Mouse (Mus musculus): ENCODE results near the gene Mrps15.
"Not testable (repeated sequence)": the region's sequence is repeated elsewhere in the genome, so short reads cannot be mapped to it uniquely, and the experiment has no call there.

Gene Mrps15

GRCm38 (mm10) chr4:126079266-126079665 is 32.5 kb downstream of the Mrps15 start:
- DNase-seq: no peak

GRCm38 (mm10) chr4:126081601-126082000 is 34.9 kb downstream of the Mrps15 start:
- DNase-seq: no peak

GRCm38 (mm10) chr4:126083021-126083420 is 36.3 kb downstream of the Mrps15 start:
- DNase-seq: no peak

- no peak for DNase-seq
Measured at GRCm38 (mm10) chr4:126084382-126084781, 37.7 kb downstream of the Mrps15 start.

- peak; percentile 55 to 68 for DNase-seq
Measured at GRCm38 (mm10) chr4:126085996-126086576, 39.4 kb downstream of the Mrps15 start.

- peak; percentile 33 to 66 for DNase-seq
Measured at GRCm38 (mm10) chr4:126090101-126090847, 43.5 kb downstream of the Mrps15 start.

GRCm38 (mm10) chr4:126090848-126091124 is 44.1 kb downstream of the Mrps15 start:
- DNase-seq: no peak

GRCm38 (mm10) chr4:126091873-126092272 is 45.1 kb downstream of the Mrps15 start:
- no peak for DNase-seq

- DNase-seq: not testable (repeated sequence)
Measured at GRCm38 (mm10) chr4:126095622-126096430, 49.1 kb downstream of the Mrps15 start.

GRCm38 (mm10) chr4:126096464-126097111 is 49.9 kb downstream of the Mrps15 start, which contains the start of gene Lsm10:
TSS of gene Lsm10 (plus strand) at chr4:126096623.
- peak; percentile 96 to 97 for DNase-seq

GRCm38 (mm10) chr4:126097711-126098253 is 51.1 kb downstream of the Mrps15 start:
- no peak for DNase-seq

- no peak for DNase-seq
Measured at GRCm38 (mm10) chr4:126099365-126099764, 52.6 kb downstream of the Mrps15 start.

- no peak for DNase-seq
Measured at GRCm38 (mm10) chr4:126100764-126101163, 54.0 kb downstream of the Mrps15 start.

GRCm38 (mm10) chr4:126102061-126102841 is 55.5 kb downstream of the Mrps15 start:
- no peak for DNase-seq

- peak; percentile 56 to 69 for DNase-seq
Measured at GRCm38 (mm10) chr4:126103057-126103581, 56.4 kb downstream of the Mrps15 start.

- DNase-seq: peak; percentile 92 to 93
Measured at GRCm38 (mm10) chr4:126103590-126104068, 56.9 kb downstream of the Mrps15 start, which contains the start of gene Stk40. TSS of gene Stk40 (plus strand) at chr4:126103957.

- DNase-seq: peak; percentile 22 to 39
Measured at GRCm38 (mm10) chr4:126104261-126105075, 57.7 kb downstream of the Mrps15 start.
